38 mouse cellular contexts compared by ENCODE assay signal in genomic region chr15:100952854-100953253, GRCm38 (mm10).
A peak's percentile ranks its signal among the peaks of the same experiment; 100 is the strongest.
DNase-seq lines count a peak whose midpoint lies in the region; ATAC-seq lines count a peak whose summit lies in the region.
"Had no signal": no experiment of that assay in that cellular context is flagged by ENCODE, and none has a peak within 500 bp of the region (broad histone marks: within the 10 kb centered on the region; RNA-seq: fewer than 3 reads in every experiment).

No protein-coding gene starts in this region.

- H3K4me1 ChIP-seq in midbrain, embryonic 10.5 days = peaks cover 21% of the 10 kb centered on the region
- peaks cover 9% of the 10 kb centered on the region; the same call in 1 of the 2 replicates for H3K4me1 ChIP-seq in midbrain, embryonic 15.5 days
- H3K4me1 ChIP-seq in forebrain, embryonic 10.5 days = peaks cover 34% of the 10 kb centered on the region
- H3K4me1 ChIP-seq in forebrain, embryonic 13.5 days = peaks cover 34% of the 10 kb centered on the region
- peaks cover 7% of the 10 kb centered on the region for H3K4me1 ChIP-seq in midbrain, embryonic 16.5 days (ENCODE audit: control insufficient read depth, insufficient read depth, low read length)
- H3K4me1 ChIP-seq: heart, embryonic 12.5 days; kidney, embryonic 15.5 days; limb, embryonic 10.5 days; liver, embryonic 13.5 days; megakaryocyte, embryonic 14.5 days; stomach, embryonic 15.5 days had no signal

- no peaks in the 10 kb centered on the region for H3K9me3 ChIP-seq in midbrain, embryonic 10.5 days (replicated peaks)
- no peaks in the 10 kb centered on the region for H3K9me3 ChIP-seq in midbrain, embryonic 15.5 days
- no peaks in the 10 kb centered on the region for H3K9me3 ChIP-seq in forebrain, embryonic 10.5 days
- no peaks in the 10 kb centered on the region for H3K9me3 ChIP-seq in forebrain, embryonic 13.5 days (replicated peaks)
- no peaks in the 10 kb centered on the region for H3K9me3 ChIP-seq in midbrain, embryonic 16.5 days (replicated peaks; ENCODE audit: control insufficient read depth, low read length, poor library complexity, severe bottlenecking)
- H3K9me3 ChIP-seq: heart, embryonic 12.5 days; hindbrain, embryonic 13.5 days; kidney, embryonic 15.5 days; limb, embryonic 10.5 days; limb, embryonic 15.5 days; liver, embryonic 13.5 days; neural tube, embryonic 15.5 days; stomach, embryonic 15.5 days had no signal

- no peak for ATAC-seq in midbrain, embryonic 15.5 days (replicated peaks)
- no peak for ATAC-seq in forebrain, embryonic 13.5 days
- ATAC-seq in midbrain, embryonic 16.5 days = no peak
- ATAC-seq: activated CD4-positive, CD25-positive, alpha-beta regulatory T cell, adult 4 months; inflammation-experienced regulatory T-cells, adult 6 months; lung, postnatal 0 days had no signal

- no peak overlapping the region for H3K4me3 ChIP-seq in midbrain, embryonic 10.5 days
- H3K4me3 ChIP-seq in midbrain, embryonic 15.5 days = no peak overlapping the region
- H3K4me3 ChIP-seq in forebrain, embryonic 10.5 days = peak overlapping the region; percentile 2; the same call in 1 of the 2 replicates
- no peak overlapping the region for H3K4me3 ChIP-seq in forebrain, embryonic 13.5 days
- H3K4me3 ChIP-seq in midbrain, embryonic 16.5 days (ENCODE audit: low read depth, low read length) = no peak overlapping the region
- H3K4me3 ChIP-seq: erythroblast, embryonic 14.5 days; gastrocnemius, adult 2 months; heart, adult 2 months; heart, embryonic 12.5 days; hindbrain, embryonic 13.5 days; kidney, embryonic 15.5 days; limb, embryonic 10.5 days; limb, embryonic 15.5 days; liver, embryonic 13.5 days; megakaryocyte, embryonic 14.5 days; neural tube, embryonic 15.5 days; stomach, embryonic 15.5 days had no signal

- H3K4me2 ChIP-seq in midbrain, embryonic 15.5 days = no peak overlapping the region
- H3K4me2 ChIP-seq in forebrain, embryonic 13.5 days = no peak overlapping the region; the same call in 1 of the 2 replicates
- peak overlapping the region; percentile 3; the same call in 1 of the 2 replicates for H3K4me2 ChIP-seq in midbrain, embryonic 16.5 days (ENCODE audit: low read length)
- H3K4me2 ChIP-seq: heart, embryonic 12.5 days; hindbrain, embryonic 13.5 days; kidney, embryonic 15.5 days; limb, embryonic 15.5 days; liver, embryonic 13.5 days; neural tube, embryonic 15.5 days; stomach, embryonic 15.5 days had no signal

- no peaks in the 10 kb centered on the region for H3K27me3 ChIP-seq in midbrain, embryonic 10.5 days (ENCODE audit: low read depth, poor library complexity, severe bottlenecking)
- no peaks in the 10 kb centered on the region for H3K27me3 ChIP-seq in midbrain, embryonic 15.5 days (replicated peaks)
- H3K27me3 ChIP-seq in forebrain, embryonic 10.5 days (ENCODE audit: poor library complexity, severe bottlenecking) = no peaks in the 10 kb centered on the region
- H3K27me3 ChIP-seq in forebrain, embryonic 13.5 days = no peaks in the 10 kb centered on the region
- no peaks in the 10 kb centered on the region for H3K27me3 ChIP-seq in midbrain, embryonic 16.5 days (ENCODE audit: control insufficient read depth, insufficient read depth, low read depth, low read length)
- H3K27me3 ChIP-seq: hindbrain, embryonic 13.5 days; kidney, embryonic 15.5 days; limb, embryonic 15.5 days; liver, embryonic 13.5 days; neural tube, embryonic 15.5 days; stomach, embryonic 15.5 days had no signal

- DNase-seq in midbrain, embryonic 10.5 days (ENCODE audit: low spot score) = no peak
- DNase-seq in forebrain, embryonic 10.5 days (ENCODE audit: extremely low spot score, low spot score) = no peak
- DNase-seq in frontal cortex, postnatal 10 days (ENCODE audit: low spot score in 2 of 2) = no peak
- no peak for DNase-seq in right cerebral cortex, postnatal 25 days
- DNase-seq: adrenal gland, adult 2 months; B cell, adult 2 months; cerebellum, adult 8-10 months; cerebellum, postnatal 25 days; embryo, embryonic 11 days; gastrocnemius, adult 2 months; gastrocnemius, postnatal 36 days; heart, adult 2 months; heart, postnatal 4 days; kidney, adult 18-20 months; kidney, postnatal 36 days; layer of hippocampus, postnatal 36 days; liver, embryonic 13.5 days; lung, adult 18-20 months; lung, postnatal 4 days; retina, postnatal 1 day; right cerebral cortex, postnatal 14 days; thymus, adult 18-20 months; thymus, postnatal 25 days had no signal

- no peak overlapping the region for H3K9ac ChIP-seq in midbrain, embryonic 15.5 days
- peak overlapping the region; percentile 8; the same call in 1 of the 2 replicates for H3K9ac ChIP-seq in forebrain, embryonic 13.5 days
- H3K9ac ChIP-seq in midbrain, embryonic 16.5 days (ENCODE audit: low read depth, low read length) = 0 out of 2 replicates have a peak overlapping the region, but pooled peaks have one; percentile 30
- H3K9ac ChIP-seq: heart, embryonic 12.5 days; hindbrain, embryonic 13.5 days; kidney, embryonic 15.5 days; limb, embryonic 15.5 days; liver, embryonic 13.5 days; neural tube, embryonic 15.5 days; stomach, embryonic 15.5 days had no signal

- H3K36me3 ChIP-seq in midbrain, embryonic 10.5 days = no peaks in the 10 kb centered on the region
- no peaks in the 10 kb centered on the region for H3K36me3 ChIP-seq in midbrain, embryonic 15.5 days (replicated peaks)
- no peaks in the 10 kb centered on the region for H3K36me3 ChIP-seq in forebrain, embryonic 10.5 days (replicated peaks)
- peaks cover 4% of the 10 kb centered on the region; the same call in 1 of the 2 replicates for H3K36me3 ChIP-seq in forebrain, embryonic 13.5 days (ENCODE audit: poor library complexity, severe bottlenecking)
- H3K36me3 ChIP-seq in midbrain, embryonic 16.5 days (ENCODE audit: control insufficient read depth, insufficient read depth, low read length) = no peaks in the 10 kb centered on the region; the same call in 1 of the 2 replicates
- H3K36me3 ChIP-seq: heart, embryonic 12.5 days; kidney, embryonic 15.5 days; limb, embryonic 10.5 days; limb, embryonic 15.5 days; liver, embryonic 13.5 days; neural tube, embryonic 15.5 days; stomach, embryonic 15.5 days had no signal

- H3K27ac ChIP-seq in midbrain, embryonic 10.5 days (replicated peaks) = 0 out of 2 replicates have a peak overlapping the region, but pooled peaks have one; percentile 28
- H3K27ac ChIP-seq in midbrain, embryonic 15.5 days = no peak overlapping the region
- H3K27ac ChIP-seq in forebrain, embryonic 10.5 days = peak overlapping the region; percentile 12; the same call in 1 of the 2 replicates
- H3K27ac ChIP-seq in forebrain, embryonic 13.5 days = peak overlapping the region; percentile 40; the same call in 1 of the 2 replicates
- H3K27ac ChIP-seq in midbrain, embryonic 16.5 days (ENCODE audit: low read length) = no peak overlapping the region
- H3K27ac ChIP-seq: gastrocnemius, adult 2 months; heart, adult 2 months; hindbrain, embryonic 13.5 days; kidney, embryonic 15.5 days; limb, embryonic 10.5 days; limb, embryonic 15.5 days; liver, embryonic 13.5 days; neural tube, embryonic 15.5 days; stomach, embryonic 15.5 days had no signal

- 36% methylated on average over 8 of the region's 8 CpGs for WGBS in midbrain, embryonic 10.5 days
- 15% methylated on average over 8 of the region's 8 CpGs for WGBS in midbrain, embryonic 15.5 days
- 32% methylated on average over 8 of the region's 8 CpGs for WGBS in forebrain, embryonic 10.5 days
- whole genome bisulfite sequencing in forebrain, embryonic 13.5 days = 6% methylated on average over 8 of the region's 8 CpGs
- WGBS in midbrain, embryonic 16.5 days = 16% methylated on average over 8 of the region's 8 CpGs

Comparison
In these comparisons a context has a peak if more than half of its experiments do, and no peak if none do; other contexts are left out.
1. H3K27ac ChIP-seq: peak in midbrain, embryonic 10.5 days (single experiment), forebrain, embryonic 10.5 days (single experiment) and forebrain, embryonic 13.5 days (single experiment); none in midbrain, embryonic 15.5 days (single experiment) and midbrain, embryonic 16.5 days (single experiment).